Mouse (Mus musculus) kidney, adult 11 months (tissue): ENCODE results near the gene Ust.

Experiments
- DNase-seq: peaks from one replicate; pipeline ENCODE4 v3.0.0; 2022

The Ust gene

DNA sequence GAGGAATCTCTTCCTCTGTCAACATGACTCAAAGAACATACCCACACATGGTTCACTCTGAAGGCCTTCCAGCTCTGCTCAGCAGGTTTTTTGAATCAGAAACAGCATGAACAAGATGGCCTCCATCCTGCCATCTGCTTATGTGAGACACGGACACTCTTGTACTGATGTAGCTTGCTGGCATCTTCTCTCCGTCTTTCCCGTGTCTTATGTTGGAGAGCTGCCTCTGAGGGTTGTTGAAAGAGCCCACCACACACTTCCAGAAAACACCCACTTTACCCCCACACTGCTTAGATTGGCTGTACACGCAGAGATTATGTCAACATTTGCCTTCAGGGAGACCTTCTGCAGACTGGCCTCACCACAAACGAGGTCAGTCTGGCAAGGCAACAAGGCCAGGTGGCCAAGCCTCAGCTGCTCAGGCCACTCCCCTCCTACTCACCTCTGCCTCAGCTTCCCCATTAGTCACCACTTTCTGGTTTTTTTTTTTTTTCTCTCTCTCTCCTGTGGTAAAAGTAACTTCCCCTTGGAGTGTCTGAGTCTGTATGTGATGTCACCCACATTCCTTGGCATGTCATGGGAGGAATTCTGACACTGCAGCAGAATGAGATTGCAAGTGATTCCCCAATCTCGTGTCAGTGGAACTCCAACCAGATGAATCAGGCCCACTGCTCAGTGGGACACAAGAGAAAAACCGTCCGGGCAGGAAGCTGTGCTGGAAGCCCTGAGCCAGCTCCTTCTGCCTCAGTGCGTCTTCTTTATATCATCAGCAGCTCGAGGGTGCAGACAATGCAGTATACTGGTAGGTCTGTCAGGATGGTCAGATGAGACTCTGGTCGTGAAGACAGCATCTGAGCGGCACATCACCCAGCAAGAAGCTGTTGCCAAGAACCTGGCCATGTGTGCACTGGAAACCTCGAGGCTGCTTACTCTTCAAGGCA is 19.4 kb downstream of the Ust start:
- no peak for DNase-seq

DNA sequence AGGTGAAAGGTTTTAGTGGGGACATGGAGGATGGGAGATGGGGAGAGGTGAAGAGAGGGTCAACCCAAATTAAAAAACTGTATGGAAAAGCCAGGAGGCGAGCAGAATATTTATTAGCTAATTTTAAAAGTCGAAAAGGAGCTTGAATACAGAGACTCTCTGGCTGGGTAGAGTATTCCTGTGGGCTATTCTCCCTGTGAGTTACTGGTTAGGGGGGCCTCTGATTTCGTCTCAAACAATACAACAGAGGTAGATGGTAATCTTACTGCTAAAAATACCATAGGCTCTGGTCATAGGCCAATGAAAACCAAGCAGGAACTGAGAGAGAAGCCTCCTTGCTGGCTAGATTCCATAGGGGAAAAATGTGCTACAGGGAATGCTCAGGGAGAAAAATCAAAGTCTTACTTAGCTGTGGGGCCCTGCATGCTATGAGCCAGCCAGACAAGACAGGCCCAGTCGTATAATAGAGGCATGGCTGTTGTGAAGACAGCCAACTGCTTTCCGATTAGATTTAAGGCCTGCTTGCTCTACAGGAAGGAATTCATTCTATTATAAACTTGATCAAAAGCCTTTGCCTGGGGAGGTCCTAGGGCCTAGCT is 23.0 kb downstream of the Ust start:
- DNase-seq: no peak

DNA sequence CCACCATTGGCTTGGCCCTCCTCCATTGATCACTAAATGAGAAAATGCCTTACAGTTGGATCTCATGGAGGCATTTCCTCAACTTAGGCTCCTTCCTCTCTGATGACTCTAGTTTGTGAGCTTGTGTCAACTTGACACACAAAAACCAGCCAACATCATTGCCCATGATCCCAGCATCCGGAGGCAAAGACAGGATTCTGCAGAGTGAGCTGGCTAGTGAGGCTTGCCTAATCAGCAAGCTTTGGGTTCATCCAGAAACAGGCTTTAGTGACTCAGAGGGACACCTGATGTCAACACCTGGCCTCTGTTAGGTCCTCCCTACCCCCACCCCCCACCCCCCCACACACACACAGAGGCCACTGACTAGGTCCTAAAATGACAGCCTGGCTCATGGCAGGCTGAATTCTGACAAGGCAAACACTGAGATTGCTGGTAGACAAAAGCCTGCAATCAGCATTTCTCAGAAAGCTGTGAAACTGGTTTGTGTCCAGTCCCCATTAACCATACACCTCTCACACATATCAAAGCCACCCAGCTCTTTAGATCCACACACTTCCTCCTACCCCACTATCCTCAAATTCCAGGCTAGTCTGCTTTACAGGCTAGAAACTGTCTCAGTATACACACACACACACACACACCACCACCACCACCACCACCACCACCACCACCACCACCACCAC is 26.6 kb downstream of the Ust start:
- DNase-seq: no peak

DNA sequence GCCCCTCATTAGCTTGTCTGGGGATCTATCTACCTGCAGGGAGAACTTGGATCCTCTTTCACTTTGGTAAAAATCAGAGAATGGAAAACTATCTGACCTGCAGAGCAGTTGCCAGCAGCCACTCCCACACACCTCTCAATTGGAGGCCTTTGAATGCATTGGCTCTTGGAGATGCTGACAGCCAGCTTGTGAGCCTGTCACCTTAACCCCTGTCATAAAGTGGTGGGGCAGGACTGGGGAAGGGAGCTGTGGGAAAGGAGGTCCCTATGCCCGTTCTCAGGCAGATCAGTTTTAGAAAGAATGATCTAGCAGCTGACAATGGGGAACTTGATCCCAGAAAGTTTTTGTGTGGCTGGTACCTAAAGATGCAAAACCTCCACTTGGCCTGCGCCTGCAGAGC is 31.2 kb downstream of the Ust start:
- DNase-seq: no peak

DNA sequence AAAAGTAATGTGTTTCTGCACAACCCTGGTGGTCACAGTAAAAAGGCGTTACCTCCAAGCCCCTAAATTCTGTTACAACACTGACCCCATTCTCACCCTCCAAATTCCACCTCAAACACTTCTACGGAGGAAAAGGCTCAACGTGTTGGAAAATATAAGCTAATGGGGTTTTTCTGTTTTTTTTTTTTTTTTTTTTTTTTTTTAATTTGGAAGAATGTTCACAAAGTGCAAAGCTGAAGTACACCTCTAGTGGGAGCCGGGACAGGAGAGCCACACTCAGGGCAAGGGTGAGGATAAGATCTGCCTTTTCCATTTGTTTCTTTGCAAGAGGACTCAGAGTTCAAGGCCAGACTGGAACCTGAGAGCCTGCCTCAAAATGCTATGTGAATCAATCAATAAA is 34.1 kb downstream of the Ust start:
- DNase-seq: no peak

DNA sequence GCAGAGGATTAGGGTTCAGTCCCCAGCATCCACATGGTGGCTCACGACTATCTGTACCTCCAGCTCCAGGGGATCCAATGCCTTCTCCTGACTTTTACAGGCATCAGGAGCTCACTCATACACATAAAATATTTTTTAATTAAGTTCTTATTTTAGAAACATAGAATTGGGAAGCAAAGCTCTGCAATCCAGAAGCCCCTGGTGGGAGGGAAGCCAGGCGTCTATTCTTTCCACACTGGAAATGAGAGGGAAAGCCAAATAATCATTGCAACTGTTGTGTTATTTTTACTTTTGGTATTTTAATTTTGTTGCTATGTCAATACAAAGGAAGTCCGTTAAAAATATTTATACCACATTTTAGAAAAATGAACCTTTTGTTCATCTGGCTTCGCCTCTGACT is 35.8 kb downstream of the Ust start:
- DNase-seq: no peak

DNA sequence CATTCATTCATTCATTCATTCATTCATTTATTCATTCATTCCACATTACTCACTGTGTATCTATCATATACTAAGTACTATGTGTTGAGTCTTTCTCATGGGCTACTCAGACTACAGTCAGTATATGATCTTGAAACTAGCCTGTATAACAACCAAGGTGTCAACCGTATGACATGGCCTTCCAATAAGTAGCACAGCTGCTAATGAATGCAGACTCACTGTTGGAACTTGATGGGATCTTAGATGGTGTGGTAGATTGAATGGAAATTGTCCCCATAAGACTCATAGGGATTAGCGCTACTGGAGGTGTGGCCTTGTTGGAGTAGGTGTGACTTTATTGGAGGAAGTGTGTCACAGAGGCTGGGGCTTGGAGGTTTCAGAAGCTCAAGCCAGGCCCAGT is 38.8 kb downstream of the Ust start:
- no peak for DNase-seq

DNA sequence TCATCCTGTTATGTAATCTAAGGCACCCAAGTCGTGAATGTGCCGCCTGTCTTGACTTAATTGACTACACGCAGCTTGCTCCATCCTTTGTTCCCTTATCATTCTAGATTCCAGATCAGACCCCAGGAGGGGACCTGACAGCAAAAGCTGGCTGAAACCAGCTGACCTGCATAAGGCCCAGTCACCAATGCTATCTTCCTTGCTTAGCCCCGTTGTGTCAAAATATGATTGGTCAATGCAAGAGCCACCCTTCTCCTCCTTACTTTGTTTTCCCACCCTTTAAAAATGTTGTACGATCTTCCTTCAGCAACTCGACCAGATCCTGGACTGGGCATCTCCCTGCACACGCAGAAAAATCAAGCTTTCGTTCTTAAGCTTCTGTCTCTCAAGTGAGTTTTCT is 40.7 kb downstream of the Ust start:
- no peak for DNase-seq

DNA sequence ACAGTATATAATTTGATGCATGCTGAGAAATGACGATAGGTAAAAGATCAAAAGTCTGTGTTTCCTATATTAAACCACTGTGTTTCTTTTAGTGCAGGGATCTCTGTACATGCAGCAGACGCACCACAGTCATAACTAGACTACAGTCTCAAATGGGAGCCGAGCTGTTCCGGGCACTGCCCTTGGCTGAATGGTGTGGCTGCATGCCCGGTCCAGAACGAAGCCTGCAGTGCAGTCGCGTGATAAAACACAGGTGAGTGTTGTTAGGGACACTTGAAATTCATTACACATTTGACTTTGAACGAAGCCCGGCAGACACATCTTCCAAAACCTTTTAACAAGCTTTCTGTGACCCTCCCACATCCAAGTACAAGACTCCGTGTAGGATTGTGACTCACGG is 46.6 kb downstream of the Ust start:
- DNase-seq: no peak

DNA sequence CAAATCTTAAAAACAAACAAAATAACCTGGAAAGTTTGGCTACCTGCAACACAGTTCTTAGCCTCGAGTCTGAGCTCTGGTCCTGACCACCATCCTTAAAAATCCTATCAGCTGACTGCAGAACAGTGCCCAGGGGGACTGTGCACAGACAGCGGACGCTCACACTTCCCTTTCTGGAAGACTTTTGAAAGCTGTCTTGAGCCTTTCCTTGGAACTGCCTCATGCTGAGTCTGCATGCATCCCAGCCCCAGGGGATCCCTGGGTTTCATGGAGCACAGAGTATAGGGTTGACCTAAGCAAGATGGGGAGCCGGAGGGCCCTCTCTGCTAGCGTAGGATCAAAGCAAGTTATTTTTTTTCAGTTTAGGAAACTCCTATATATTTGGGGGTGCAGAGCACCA is 47.6 kb downstream of the Ust start:
- no peak for DNase-seq

DNA sequence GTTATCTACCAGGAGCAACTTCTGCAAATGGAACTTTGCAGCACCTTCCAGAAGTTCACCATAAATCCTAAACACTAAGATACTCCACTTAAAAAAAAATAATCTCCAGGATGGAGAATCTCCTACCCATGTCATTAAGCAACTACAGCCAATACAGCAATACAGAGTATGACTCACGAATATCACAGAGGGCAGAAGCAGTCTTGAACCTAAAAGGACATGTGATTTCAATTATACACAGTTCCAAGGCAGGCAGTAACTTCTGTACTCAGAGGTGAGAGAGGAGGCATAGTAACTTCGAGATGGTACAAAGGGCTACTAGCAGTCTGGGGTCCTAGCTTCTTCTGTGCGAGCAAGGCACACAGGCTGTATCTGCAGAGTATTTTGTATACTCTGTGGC is 49.1 kb downstream of the Ust start:
- no peak for DNase-seq

DNA sequence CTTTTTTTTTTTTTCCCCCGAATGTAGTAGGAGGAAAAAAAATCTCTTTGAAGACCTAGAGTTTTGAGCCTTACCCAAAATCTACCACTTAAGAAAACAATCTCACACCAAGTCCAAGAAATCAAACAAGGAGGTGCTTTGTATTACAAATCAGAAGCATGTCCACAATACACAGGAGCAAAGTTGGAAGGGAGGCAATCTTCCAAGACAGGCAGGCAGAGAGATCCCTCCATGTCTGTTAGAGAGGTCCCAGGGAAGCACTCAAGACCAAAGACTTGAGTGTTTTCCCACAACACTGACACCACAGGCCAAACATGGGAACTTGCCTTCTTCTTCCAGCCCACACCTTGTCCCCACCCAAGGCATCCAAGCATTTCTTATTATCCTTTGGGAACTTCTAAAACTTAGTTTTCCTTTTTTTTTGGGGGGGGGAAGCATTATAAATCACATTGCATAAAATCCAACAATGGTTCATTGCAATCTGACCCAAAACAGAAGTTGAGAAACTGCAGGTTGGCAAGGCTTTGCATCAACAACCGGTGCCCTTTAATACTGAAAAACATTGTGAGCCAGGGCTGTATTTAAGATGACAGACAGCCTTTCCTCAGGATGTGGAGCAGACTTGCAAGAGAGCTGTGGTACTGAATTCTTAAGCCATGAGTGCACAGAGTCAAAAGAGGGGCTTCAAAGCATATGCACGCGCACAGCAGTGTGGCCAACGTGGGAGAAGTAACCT is 49.8 kb downstream of the Ust start:
- DNase-seq: no peak

DNA sequence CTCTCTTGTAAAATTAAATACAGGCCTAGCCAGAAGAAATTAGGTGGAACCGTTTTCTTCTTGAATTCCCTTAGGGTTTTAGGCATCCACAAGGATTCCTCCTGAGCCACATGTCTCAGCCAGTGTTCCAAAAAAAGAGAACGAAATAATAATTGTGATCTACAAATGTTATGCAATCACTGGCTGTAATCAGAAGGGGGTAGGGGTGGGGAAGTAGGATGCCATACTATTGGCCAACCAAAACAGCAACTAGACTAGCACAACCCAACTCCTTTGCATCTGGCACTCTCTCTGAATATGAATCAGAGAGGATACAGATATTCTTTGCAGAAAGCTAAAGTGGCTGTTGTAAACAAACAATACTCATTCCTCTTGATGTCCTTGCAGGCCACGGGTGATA is 52.7 kb downstream of the Ust start:
- DNase-seq: no peak

DNA sequence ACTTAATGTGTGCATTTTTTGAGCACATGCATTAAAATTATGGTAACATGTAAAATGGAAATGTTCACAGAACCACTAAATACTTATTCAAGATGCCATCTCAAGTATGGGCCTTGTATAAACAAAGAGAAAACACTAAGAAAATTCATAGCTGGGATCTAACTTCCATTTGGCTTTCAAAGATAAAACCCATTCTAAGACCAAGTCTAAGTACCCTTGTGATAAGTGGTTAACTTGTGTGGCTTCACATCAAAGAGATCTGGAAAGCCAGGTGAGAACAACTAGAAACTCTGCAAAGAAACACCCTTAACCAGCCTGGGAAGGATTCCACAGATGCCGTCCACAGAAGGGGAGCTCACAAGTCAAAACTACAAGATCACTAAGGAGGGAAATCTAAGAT is 53.4 kb downstream of the Ust start:
- DNase-seq: no peak

DNA sequence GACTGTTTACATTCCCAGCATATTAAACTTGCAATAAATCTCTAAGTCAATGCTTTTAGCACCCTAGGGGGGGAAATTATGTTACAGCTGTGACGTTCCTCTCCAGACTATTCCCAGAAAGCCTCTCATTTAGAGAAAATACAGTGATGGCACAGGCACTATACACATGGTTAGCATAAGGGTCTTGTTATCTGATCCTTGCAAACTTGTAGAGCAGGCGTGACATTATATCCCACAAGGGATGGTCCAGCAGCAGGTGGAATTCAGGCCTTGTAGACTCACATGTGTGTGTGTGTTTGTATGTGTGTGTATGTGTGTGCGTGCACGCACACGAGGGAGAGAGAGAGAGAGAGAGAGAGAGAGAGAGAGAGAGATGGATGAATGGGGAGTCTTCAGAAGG is 57.3 kb downstream of the Ust start:
- DNase-seq: no peak

DNA sequence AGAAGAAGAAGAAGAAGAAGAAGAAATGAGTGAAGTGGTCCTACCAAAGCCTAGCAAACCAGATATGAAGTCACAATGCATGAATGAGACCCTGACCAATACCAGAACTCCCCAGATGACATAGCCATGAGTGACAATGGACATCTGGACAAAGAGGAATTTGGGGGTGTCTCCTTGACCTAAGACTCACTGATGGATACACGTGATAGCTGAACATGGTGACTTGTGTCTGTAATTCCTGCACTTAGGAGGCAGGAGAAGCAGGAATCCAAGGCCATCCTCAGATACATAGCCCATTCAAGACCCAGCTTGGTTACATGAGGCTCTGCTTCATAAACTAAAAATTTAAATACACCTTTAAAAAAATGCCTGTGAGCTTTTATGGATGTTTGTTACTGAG is 63.9 kb downstream of the Ust start:
- DNase-seq: no peak

DNA sequence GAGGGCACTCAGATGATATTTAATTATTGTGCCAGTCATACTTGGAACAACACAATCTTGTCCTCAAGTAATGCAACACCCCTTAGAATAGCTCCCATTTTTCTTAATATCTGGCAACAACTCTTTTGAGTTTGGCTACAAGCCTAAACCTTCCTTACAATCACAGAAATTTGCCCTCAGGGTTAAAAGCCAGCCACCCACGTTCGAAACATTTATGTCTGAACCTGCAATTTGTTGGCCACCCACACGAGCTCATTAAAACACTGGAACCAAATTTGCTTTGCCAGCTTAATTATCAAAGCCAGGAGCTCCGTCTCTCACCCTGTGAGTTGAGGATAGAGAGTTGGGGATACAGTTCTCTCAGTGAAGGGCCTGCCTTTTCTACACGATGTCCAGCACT is 70.9 kb downstream of the Ust start:
- DNase-seq: no peak

DNA sequence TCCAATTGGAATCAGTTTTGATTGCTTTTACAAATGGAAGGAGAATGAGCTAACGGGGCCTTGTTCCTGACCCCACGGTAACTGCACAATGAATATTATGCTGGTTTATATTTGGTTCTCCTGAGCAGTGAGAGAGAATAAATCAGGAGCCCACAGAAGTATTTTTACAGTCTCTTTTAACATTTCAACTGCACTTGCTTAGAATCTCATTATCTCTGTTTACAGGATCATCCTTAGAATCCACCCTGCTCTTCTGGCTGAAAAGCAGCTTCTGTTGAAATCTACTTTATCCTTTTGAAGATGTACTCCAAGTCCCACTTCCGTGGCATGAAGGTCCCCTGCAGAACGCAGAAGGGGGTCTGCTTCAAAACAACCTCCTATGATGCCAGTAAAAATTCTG is 71.7 kb downstream of the Ust start:
- no peak for DNase-seq

DNA sequence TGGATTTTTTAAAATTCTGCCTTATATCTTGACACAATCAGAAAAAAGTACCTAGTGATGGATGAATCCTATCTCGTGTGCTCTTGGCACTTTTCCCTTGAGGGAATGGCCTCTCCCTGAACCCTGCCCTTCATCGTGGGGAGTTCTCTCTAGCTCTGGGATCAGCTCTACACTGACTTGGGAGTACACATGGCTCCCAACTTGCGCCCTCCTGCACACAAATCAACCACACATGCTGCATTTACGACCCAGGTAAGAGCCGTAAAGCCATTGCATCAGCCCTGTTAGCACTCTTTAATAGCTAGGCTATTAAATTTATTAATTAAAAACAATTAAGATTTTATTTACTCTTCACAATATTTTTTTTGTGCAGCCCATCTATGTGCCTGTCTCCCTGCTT is 74.6 kb downstream of the Ust start:
- no peak for DNase-seq

DNA sequence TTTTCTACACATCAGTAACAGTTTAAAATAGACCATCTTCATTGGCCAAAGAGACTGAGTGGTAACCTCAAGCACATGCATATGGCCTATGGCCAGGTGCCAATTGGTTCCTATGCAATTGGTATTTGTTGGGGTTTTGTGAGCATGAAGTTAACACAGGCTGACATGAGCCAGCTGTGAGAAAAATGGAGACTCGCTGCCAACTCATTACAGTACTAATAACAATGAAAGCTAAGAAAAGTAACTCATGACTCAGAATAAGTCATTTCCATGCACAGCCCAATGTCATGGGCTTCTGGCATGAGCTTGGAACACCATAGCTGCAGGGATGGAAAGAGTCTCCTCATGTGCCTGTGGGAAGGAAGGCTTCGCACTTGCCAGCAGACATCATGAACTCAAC is 86.8 kb downstream of the Ust start:
- no peak for DNase-seq

DNA sequence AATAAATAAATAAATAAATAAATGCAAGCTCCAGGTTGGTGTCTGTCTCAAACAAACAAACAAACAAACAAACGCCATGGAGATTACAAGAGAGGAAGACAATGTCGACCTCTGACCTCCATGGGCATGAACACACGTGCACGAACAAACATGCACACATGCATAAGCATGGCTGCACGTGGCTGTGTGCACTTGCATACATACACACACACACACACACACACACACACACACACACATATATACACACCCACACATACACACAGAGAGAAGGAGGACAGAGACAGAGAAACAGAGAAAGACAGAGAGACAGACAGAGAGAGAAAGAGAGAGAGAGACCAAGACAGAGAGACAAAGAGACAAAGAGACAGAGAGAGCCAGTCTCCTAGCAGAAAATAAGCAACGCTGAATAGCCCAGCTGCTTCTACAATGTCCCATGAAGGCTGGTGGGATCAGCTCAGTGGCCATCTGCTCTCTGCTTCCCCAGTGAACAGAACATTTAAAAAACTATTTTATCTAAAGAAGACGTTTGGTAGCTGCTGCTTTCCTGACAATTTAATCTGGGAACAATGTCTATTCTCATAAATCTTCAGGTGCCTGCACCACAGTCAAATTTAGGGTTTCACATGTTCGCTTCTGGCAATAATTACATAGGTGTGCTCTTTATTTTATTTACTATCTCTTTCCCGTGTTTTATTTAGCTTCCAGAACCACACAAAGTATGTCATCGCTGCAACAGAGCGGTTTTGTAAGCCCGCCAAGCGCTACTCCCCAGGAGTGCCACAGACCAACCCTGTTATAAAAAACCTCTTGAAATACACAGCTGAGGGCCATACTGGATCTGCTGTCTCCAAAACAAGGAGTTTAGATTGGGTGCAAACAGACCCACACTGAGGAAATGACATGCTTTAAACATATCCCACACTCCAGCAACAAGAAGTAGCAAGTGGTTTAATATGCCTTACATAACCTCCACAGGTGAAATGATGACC is 89.5 kb downstream of the Ust start:
- DNase-seq: no peak

DNA sequence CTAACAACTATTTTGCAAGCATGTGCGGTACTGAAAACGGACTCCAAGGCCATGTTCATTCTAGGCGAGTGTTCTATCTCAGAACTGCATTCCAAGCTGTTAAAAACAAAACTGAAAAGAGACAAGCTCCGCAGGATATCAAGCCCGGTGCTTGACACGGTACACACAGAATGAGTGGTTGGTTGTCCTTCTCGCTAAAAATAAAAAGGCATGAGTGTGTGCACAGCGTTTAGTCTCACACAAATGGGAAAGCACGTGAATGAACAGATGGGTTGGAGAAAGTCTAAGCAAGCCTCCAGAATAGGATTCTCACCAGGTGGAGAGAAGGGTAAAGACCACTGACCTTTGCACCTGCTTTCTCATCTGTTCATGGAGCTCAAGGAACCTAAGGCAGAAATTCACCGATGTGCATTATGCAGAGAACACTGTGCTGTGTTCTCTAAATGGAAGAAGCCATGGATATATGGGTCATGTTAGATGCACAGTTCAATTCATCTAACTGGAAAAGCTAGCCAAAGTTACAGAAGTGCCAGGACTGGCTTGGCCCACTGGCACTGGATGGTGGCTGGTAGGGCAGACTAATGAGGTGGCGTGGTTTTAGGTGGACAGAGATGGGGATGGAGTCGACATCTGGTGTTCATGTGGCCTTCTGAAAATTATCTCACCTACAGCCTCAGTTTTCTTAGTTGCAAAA is 90.8 kb downstream of the Ust start:
- DNase-seq: no peak
